Mouse (Mus musculus): ENCODE results near the gene Hmox1. TPM values are rescaled to one million over a fixed set of nuclear protein-coding genes. Genes with fewer than 3 reads are reported as not detected.

The Hmox1 gene
- polyA plus RNA-seq, 1 experiment from 2014 or later: 28.3 TPM

- peak overlapping the region; percentile 93 for H3K4me3 ChIP-seq
- peak overlapping the region; percentile 97 for H3K27ac ChIP-seq
- no peaks in the 10 kb centered on the region for H3K9me3 ChIP-seq
- H3K4me1 ChIP-seq: peaks cover 25% of the 10 kb centered on the region
- peak; percentile 94 for DNase-seq (ENCODE audit: low spot score)
- H3K27me3 ChIP-seq (ENCODE audit: insufficient read depth, poor library complexity, severe bottlenecking): no peaks in the 10 kb centered on the region
- under 1% methylated on average over 9 of the region's 9 CpGs for WGBS
- peaks cover 28% of the 10 kb centered on the region for H3K36me3 ChIP-seq
Measured at GRCm38 (mm10) chr8:75108527-75109235, 15.3 kb downstream of the Hmox1 start.

- peak within 1 kb of the TSS; percentile 97 for H3K27ac ChIP-seq
- H3K4me3 ChIP-seq: peak within 1 kb of the TSS; percentile 93
- H3K9me3 ChIP-seq: no peaks in the 10 kb centered on the region
- WGBS: under 1% methylated on average over 59 of the region's 59 CpGs
- DNase-seq (ENCODE audit: low spot score): peak; percentile 100
- no peaks in the 10 kb centered on the region for H3K27me3 ChIP-seq (ENCODE audit: insufficient read depth, poor library complexity, severe bottlenecking)
- H3K36me3 ChIP-seq: peaks cover 35% of the 10 kb centered on the region
- H3K4me1 ChIP-seq: peaks cover 18% of the 10 kb centered on the region
Measured at GRCm38 (mm10) chr8:75109236-75109967, 16.0 kb downstream of the Hmox1 start, which contains the start of gene Mcm5. TSS of gene Mcm5 (plus strand) at chr8:75109569.

- H3K4me1 ChIP-seq: peaks cover 17% of the 10 kb centered on the region
- 19% methylated on average over 13 of the region's 13 CpGs for WGBS
- H3K36me3 ChIP-seq: peaks cover 42% of the 10 kb centered on the region
- DNase-seq (ENCODE audit: low spot score): no peak
- peak overlapping the region; percentile 93 for H3K4me3 ChIP-seq
- H3K9me3 ChIP-seq: no peaks in the 10 kb centered on the region
- H3K27ac ChIP-seq: peak overlapping the region; percentile 97
- no peaks in the 10 kb centered on the region for H3K27me3 ChIP-seq (ENCODE audit: insufficient read depth, poor library complexity, severe bottlenecking)
Measured at GRCm38 (mm10) chr8:75110093-75110492, 16.7 kb downstream of the Hmox1 start.

- H3K36me3 ChIP-seq: peaks cover 99% of the 10 kb centered on the region
- H3K27me3 ChIP-seq (ENCODE audit: insufficient read depth, poor library complexity, severe bottlenecking): no peaks in the 10 kb centered on the region
- DNase-seq (ENCODE audit: low spot score): no peak
- WGBS: 98% methylated on average over 1 of the region's 1 CpGs
- no peaks in the 10 kb centered on the region for H3K9me3 ChIP-seq
- no peak overlapping the region for H3K4me3 ChIP-seq
- no peaks in the 10 kb centered on the region for H3K4me1 ChIP-seq
- no peak overlapping the region for H3K27ac ChIP-seq
Measured at GRCm38 (mm10) chr8:75118505-75118904, 25.1 kb downstream of the Hmox1 start.

GRCm38 (mm10) chr8:75119287-75119686 is 25.9 kb downstream of the Hmox1 start:
- Histone ChIP-seq H3K9me3 (no peaks in the 10 kb centered on the region), H3K27ac (no peak overlapping the region), H3K36me3 (peaks cover 99% of the 10 kb centered on the region), H3K4me3 (no peak overlapping the region), H3K4me1 (no peaks in the 10 kb centered on the region), H3K27me3 (ENCODE audit: insufficient read depth, poor library complexity, severe bottlenecking) (no peaks in the 10 kb centered on the region)
- DNase-seq (ENCODE audit: low spot score): no peak
- 98% methylated on average over 2 of the region's 2 CpGs for WGBS

- Histone ChIP-seq H3K27me3 (ENCODE audit: insufficient read depth, poor library complexity, severe bottlenecking) (no peaks in the 10 kb centered on the region), H3K36me3 (peaks cover 99% of the 10 kb centered on the region), H3K4me1 (no peaks in the 10 kb centered on the region), H3K4me3 (no peak overlapping the region), H3K27ac (no peak overlapping the region), H3K9me3 (no peaks in the 10 kb centered on the region)
- 93% methylated on average over 2 of the region's 2 CpGs for WGBS
- no peak for DNase-seq (ENCODE audit: low spot score)
Measured at GRCm38 (mm10) chr8:75119747-75120146, 26.3 kb downstream of the Hmox1 start.

- Histone ChIP-seq H3K4me3 (no peak overlapping the region), H3K4me1 (no peaks in the 10 kb centered on the region), H3K27me3 (ENCODE audit: insufficient read depth, poor library complexity, severe bottlenecking) (no peaks in the 10 kb centered on the region), H3K9me3 (no peaks in the 10 kb centered on the region), H3K36me3 (peaks cover 81% of the 10 kb centered on the region), H3K27ac (no peak overlapping the region)
- WGBS: 90% methylated on average over 1 of the region's 1 CpGs
- no peak for DNase-seq (ENCODE audit: low spot score)
Measured at GRCm38 (mm10) chr8:75127406-75127805, 34.0 kb downstream of the Hmox1 start.

- WGBS: 11% methylated on average over 3 of the region's 3 CpGs
Measured at GRCm38 (mm10) chr8:75132485-75132884, 39.1 kb downstream of the Hmox1 start.

GRCm38 (mm10) chr8:75133399-75133798 is 40.0 kb downstream of the Hmox1 start:
- Histone ChIP-seq H3K36me3 (peaks cover 23% of the 10 kb centered on the region), H3K4me1 (peaks cover 20% of the 10 kb centered on the region), H3K9me3 (no peaks in the 10 kb centered on the region), H3K27me3 (ENCODE audit: insufficient read depth, poor library complexity, severe bottlenecking) (no peaks in the 10 kb centered on the region), H3K27ac (no peak overlapping the region), H3K4me3 (no peak overlapping the region)
- WGBS: 90% methylated on average over 2 of the region's 2 CpGs
- DNase-seq (ENCODE audit: low spot score): no peak

More at GRCm38 (mm10) chr8:75132485-75132884, 39.1 kb downstream of the Hmox1 start:
- H3K9me3 ChIP-seq: no peaks in the 10 kb centered on the region
- H3K36me3 ChIP-seq: peaks cover 31% of the 10 kb centered on the region
- peaks cover 20% of the 10 kb centered on the region for H3K4me1 ChIP-seq
- no peak overlapping the region for H3K27ac ChIP-seq
- no peak overlapping the region for H3K4me3 ChIP-seq
- DNase-seq (ENCODE audit: low spot score): no peak
- H3K27me3 ChIP-seq (ENCODE audit: insufficient read depth, poor library complexity, severe bottlenecking): no peaks in the 10 kb centered on the region

- WGBS: 42% methylated on average over 2 of the region's 2 CpGs
- Histone ChIP-seq H3K4me1 (peaks cover 20% of the 10 kb centered on the region), H3K4me3 (no peak overlapping the region), H3K27ac (no peak overlapping the region), H3K9me3 (no peaks in the 10 kb centered on the region), H3K36me3 (peaks cover 9% of the 10 kb centered on the region; the same call in 1 of the 2 replicates), H3K27me3 (ENCODE audit: insufficient read depth, poor library complexity, severe bottlenecking) (no peaks in the 10 kb centered on the region)
- DNase-seq (ENCODE audit: low spot score): no peak
Measured at GRCm38 (mm10) chr8:75134603-75135391, 41.4 kb downstream of the Hmox1 start.

- H3K27ac ChIP-seq: no peak overlapping the region
- no peaks in the 10 kb centered on the region for H3K27me3 ChIP-seq (ENCODE audit: insufficient read depth, poor library complexity, severe bottlenecking)
- 14% methylated on average over 1 of the region's 1 CpGs for WGBS
Measured at GRCm38 (mm10) chr8:75135756-75136155, 42.3 kb downstream of the Hmox1 start.

GRCm38 (mm10) chr8:75136256-75136655 is 42.8 kb downstream of the Hmox1 start:
- H3K4me3 ChIP-seq: no peak overlapping the region
- H3K9me3 ChIP-seq: no peaks in the 10 kb centered on the region
- no peak for DNase-seq (ENCODE audit: low spot score)
- H3K36me3 ChIP-seq: 0 out of 2 replicates have a peak, but pooled peaks cover 3% of the 10 kb centered on the region
- peaks cover 20% of the 10 kb centered on the region for H3K4me1 ChIP-seq
- H3K27me3 ChIP-seq (ENCODE audit: insufficient read depth, poor library complexity, severe bottlenecking): no peaks in the 10 kb centered on the region
- WGBS: 41% methylated on average over 2 of the region's 2 CpGs
- no peak overlapping the region for H3K27ac ChIP-seq

More at GRCm38 (mm10) chr8:75135756-75136155, 42.3 kb downstream of the Hmox1 start:
- H3K4me1 ChIP-seq: peaks cover 20% of the 10 kb centered on the region
- no peaks in the 10 kb centered on the region for H3K9me3 ChIP-seq
- H3K4me3 ChIP-seq: no peak overlapping the region
- DNase-seq (ENCODE audit: low spot score): no peak
- 0 out of 2 replicates have a peak, but pooled peaks cover 3% of the 10 kb centered on the region for H3K36me3 ChIP-seq

All from heart, embryonic 10.5 days (tissue).